Mouse (Mus musculus) kidney, embryonic 15.5 days (tissue): ENCODE results near the gene Cort. TPM values are rescaled to one million over a fixed set of nuclear protein-coding genes. Genes with fewer than 3 reads are reported as not detected.
A peak's percentile ranks its signal among the peaks of the same experiment; 100 is the strongest.

Source experiments
- ATAC-seq: fragments of 200-750 bp; cut with Nextera tagmentation; replicated peaks from 2 replicates; pipeline ENCODE4 v1.8.0; 2017; ENCODE audit warnings: moderate TSS enrichment; ENCODE audit not compliant: low FRiP score
- H3K27ac ChIP-seq: fragments of 300-500 bp; sonication (generic); 2 replicates; pipeline ENCODE4 v1.5.1; 2015; ENCODE audit warnings: mild to moderate bottlenecking, inconsistent platforms
- H3K27me3 ChIP-seq: fragments of 300-500 bp; sonication (generic); 2 replicates; pipeline ENCODE4 v1.6.1; 2015; ENCODE audit warnings: inconsistent platforms
- H3K36me3 ChIP-seq: fragments of 300-500 bp; sonication (generic); 2 replicates; pipeline ENCODE4 v1.6.1; 2015; ENCODE audit warnings: inconsistent platforms
- H3K4me1 ChIP-seq: fragments of 300-500 bp; sonication (generic); 2 replicates; pipeline ENCODE4 v1.6.1; 2015; ENCODE audit warnings: inconsistent platforms
- H3K4me2 ChIP-seq: fragments of 300-500 bp; sonication (generic); 2 replicates; pipeline ENCODE4 v1.6.1; 2015; ENCODE audit warnings: moderate library complexity, mild to moderate bottlenecking, inconsistent platforms
- H3K4me3 ChIP-seq: fragments of 300-500 bp; sonication (generic); replicated peaks from 2 replicates; pipeline ENCODE4 v1.5.1; 2015; ENCODE audit warnings: mild to moderate bottlenecking, inconsistent platforms
- H3K9ac ChIP-seq: fragments of 300-500 bp; sonication (generic); 2 replicates; pipeline ENCODE4 v1.6.1; 2015; ENCODE audit warnings: mild to moderate bottlenecking, inconsistent platforms
- H3K9me3 ChIP-seq: fragments of 300-500 bp; sonication (generic); replicated peaks from 2 replicates; pipeline ENCODE4 v1.6.1; 2016; ENCODE audit warnings: inconsistent platforms
- WGBS: fragments of 180-500 bp; shearing (Covaris S2); methylation state at CpG from one replicate; pipeline ENCODE4 v1.1.7; 2015; ENCODE audit warnings: mixed read lengths; 5-methylcytosine and 5-hydroxymethylcytosine counted together
- polyA plus RNA-seq: library from polyadenylated mRNA; unstranded; fragments of >200 nt; fragmentation: Nextera tagmentation; extraction: Ambion mirVana; gene quantifications from 2 replicates; pipeline ENCODE4 v1.2.1, GENCODE M21; 2015

Cort gene
- polyA plus RNA-seq, 1 experiment from 2014 or later = 0.32 TPM

DNA sequence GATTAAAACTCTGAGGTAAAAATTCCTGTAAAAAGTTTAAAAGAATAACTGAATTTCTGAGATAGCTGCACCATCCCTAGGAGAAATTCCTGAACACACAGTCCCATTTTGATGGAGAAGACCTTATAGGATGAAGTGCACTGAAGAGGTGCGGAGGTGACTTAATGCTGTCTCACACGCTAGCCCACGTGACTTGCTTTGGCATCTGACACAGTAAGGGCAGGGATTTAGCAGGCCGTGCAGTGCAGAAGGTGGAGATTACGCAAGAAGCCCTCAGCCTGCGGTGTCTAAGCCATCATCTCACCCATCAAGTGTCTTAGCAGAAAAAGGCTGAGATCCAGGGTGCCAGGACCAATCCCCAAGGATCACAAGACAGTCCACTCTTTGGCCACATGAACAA, 34.6 kb upstream of the Cort start:
- WGBS = 94% methylated on average over 6 of the region's 6 CpGs
- Histone ChIP-seq H3K4me2 (no peak overlapping the region), H3K9me3 (no peaks in the 10 kb centered on the region), H3K4me1 (peaks cover 12% of the 10 kb centered on the region), H3K4me3 (no peak overlapping the region), H3K27ac (no peak overlapping the region), H3K27me3 (no peaks in the 10 kb centered on the region), H3K36me3 (peaks cover 86% of the 10 kb centered on the region), H3K9ac (no peak overlapping the region)
- no peak for ATAC-seq

DNA sequence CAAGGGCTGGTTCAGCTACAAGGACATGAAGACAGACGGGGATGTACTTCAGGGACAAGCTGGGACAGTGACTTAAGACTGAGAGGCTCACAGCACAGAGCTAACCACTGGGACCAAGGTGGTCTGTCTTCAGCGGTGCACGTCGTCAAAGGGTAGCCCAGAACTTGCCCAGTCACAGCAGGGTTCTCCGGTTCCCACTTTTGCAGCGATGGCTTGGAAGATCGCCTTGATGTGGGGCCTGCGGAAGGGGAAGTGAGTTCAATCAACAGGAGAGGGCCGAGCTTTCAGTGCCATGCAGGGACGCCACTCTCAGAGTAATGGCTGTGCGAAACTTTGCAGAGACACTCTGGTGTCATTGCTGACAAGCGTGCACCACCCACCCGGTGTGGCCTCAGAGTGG, 33.3 kb upstream of the Cort start:
- H3K4me1 ChIP-seq = 0 out of 2 replicates have a peak, but pooled peaks cover under 1% of the 10 kb centered on the region
- no peak for ATAC-seq
- H3K27ac ChIP-seq = no peak overlapping the region
- no peak overlapping the region for H3K4me3 ChIP-seq
- WGBS = 89% methylated on average over 13 of the region's 13 CpGs
- H3K4me2 ChIP-seq = no peak overlapping the region
- no peaks in the 10 kb centered on the region for H3K9me3 ChIP-seq
- peaks cover 96% of the 10 kb centered on the region for H3K36me3 ChIP-seq
- H3K9ac ChIP-seq = no peak overlapping the region
- H3K27me3 ChIP-seq = no peaks in the 10 kb centered on the region

DNA sequence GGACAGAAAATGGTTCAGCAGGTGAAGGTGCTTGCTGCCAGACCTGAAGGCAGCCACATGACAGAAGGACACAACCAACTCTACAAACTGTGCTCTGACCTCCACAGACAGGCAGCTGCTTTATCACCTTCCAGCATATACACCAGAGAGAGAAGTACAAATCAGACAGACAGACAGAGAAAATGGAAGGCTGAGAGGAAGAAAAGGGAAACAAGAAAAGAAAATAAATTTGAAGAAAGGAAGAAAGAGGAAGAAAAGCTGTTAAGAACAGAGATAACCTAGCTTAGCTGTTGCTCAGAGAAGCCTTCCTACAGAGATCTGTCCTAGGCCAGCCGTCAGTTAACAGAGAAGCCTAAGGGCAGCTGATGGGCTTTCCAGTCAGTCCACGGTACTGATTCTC, 32.6 kb upstream of the Cort start:
- Histone ChIP-seq H3K27ac (no peak overlapping the region), H3K4me3 (no peak overlapping the region), H3K36me3 (peaks cover 97% of the 10 kb centered on the region), H3K4me2 (no peak overlapping the region), H3K27me3 (no peaks in the 10 kb centered on the region), H3K4me1 (no peaks in the 10 kb centered on the region), H3K9ac (no peak overlapping the region), H3K9me3 (no peaks in the 10 kb centered on the region)
- ATAC-seq = no peak
- WGBS = 80% methylated on average over 2 of the region's 2 CpGs

DNA sequence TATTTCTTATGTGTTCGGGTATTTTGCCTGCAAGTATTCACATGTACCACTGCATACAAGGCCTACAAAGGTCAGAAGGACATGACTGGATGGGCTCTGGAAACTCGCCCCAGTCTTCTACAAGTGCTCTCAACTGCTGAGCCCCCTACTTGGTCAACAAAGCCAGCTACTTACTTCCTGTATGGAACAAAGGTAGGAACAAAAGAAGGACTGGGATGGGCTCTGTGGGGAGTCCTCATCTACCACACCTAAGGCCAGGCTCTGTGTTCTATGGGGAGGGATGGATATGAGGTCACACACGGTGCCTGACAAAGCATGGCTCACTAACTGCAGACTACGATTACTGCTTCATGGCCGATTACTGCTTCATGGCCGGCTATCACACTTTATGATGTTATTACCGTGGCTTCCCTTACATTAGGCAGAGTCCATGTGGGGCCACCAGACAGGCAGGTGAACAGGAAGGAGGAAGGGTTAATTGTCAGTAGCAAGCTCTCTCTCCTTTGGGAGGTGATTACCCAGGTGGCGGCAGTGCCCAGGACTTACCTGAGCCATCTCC, 30.9 kb upstream of the Cort start:
- H3K4me1 ChIP-seq = no peaks in the 10 kb centered on the region
- no peak overlapping the region for H3K9ac ChIP-seq
- no peak overlapping the region for H3K27ac ChIP-seq
- H3K4me2 ChIP-seq = no peak overlapping the region
- peaks cover 99% of the 10 kb centered on the region for H3K36me3 ChIP-seq
- no peak for ATAC-seq
- no peaks in the 10 kb centered on the region for H3K9me3 ChIP-seq
- WGBS = 82% methylated on average over 8 of the region's 8 CpGs
- no peaks in the 10 kb centered on the region for H3K27me3 ChIP-seq
- H3K4me3 ChIP-seq = no peak overlapping the region

DNA sequence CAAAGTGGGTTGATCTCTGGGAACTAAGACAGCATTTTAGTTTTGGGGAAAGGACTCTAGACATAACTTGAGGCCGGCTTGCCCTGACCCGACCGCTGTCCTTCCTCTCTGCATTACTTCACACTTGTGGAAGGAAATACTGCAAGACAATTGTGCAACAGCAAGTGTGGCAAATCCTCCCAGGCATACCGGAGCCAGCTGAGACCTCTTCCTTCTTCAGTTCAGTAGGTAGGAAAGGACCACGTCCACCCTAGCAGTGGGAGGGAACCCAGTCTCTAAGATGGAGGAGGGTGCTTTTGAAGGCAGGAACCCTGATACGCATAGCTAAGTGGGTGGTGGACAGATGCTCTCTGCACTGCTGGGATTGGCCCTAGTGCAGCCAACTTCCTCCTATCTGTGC, 29.1 kb upstream of the Cort start:
- H3K27me3 ChIP-seq = no peaks in the 10 kb centered on the region
- H3K4me3 ChIP-seq = no peak overlapping the region
- no peak for ATAC-seq
- H3K4me2 ChIP-seq = no peak overlapping the region
- WGBS = 89% methylated on average over 6 of the region's 6 CpGs
- no peak overlapping the region for H3K27ac ChIP-seq
- no peak overlapping the region for H3K9ac ChIP-seq
- H3K9me3 ChIP-seq = no peaks in the 10 kb centered on the region
- H3K36me3 ChIP-seq = peaks cover 100% of the 10 kb centered on the region
- H3K4me1 ChIP-seq = peaks cover 1% of the 10 kb centered on the region; the same call in 1 of the 2 replicates

DNA sequence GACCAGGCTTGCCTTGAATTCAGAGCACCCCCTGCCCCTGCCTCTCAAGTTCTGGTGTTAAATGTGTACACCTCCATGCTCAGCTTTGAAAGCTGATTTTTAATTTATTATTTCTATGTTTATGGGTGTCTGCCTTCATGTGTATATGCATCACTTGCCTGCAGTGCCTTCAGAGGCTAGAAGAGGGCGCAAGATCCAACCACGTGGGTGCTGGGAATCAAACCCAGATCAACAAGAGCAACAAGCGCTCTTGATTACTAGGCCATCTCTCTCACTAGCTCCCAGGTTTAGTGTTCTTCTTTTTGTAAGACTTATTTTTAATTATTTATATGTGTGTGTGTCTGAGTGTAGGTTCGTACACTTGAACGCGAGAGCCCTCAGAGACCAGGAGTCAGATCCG, 28.3 kb upstream of the Cort start:
- no peak overlapping the region for H3K4me3 ChIP-seq
- H3K4me1 ChIP-seq = peaks cover 8% of the 10 kb centered on the region; the same call in 1 of the 2 replicates
- peaks cover 100% of the 10 kb centered on the region for H3K36me3 ChIP-seq
- ATAC-seq = no peak
- H3K4me2 ChIP-seq = no peak overlapping the region
- H3K27ac ChIP-seq = no peak overlapping the region
- no peak overlapping the region for H3K9ac ChIP-seq
- 95% methylated on average over 7 of the region's 7 CpGs for WGBS
- no peaks in the 10 kb centered on the region for H3K27me3 ChIP-seq
- no peaks in the 10 kb centered on the region for H3K9me3 ChIP-seq

DNA sequence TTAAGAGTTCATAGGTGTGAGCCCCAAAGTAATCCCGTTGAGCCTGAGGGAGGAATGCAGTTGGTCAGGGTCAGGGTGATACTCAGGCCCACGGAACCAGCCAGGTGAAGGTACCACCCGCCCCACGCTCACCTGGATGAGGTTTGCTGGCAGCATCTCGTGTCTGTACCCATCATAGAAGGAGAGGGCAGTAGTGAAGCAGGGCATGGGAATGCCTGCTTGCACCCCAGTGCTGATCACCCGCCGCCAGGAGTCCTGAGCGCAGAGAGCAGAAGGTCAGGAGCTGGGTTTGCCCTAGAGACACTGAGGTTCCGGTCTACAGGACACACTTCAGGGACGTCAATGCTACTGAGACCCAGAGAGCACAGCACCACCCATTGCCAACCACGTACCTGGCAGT, 24.2 kb upstream of the Cort start:
- H3K27me3 ChIP-seq = no peaks in the 10 kb centered on the region
- H3K4me1 ChIP-seq = peaks cover 31% of the 10 kb centered on the region
- no peaks in the 10 kb centered on the region for H3K9me3 ChIP-seq
- ATAC-seq = no peak
- H3K36me3 ChIP-seq = peaks cover 67% of the 10 kb centered on the region
- no peak overlapping the region for H3K4me3 ChIP-seq
- H3K9ac ChIP-seq = no peak overlapping the region
- WGBS = 82% methylated on average over 11 of the region's 11 CpGs
- no peak overlapping the region for H3K27ac ChIP-seq
- no peak overlapping the region for H3K4me2 ChIP-seq

DNA sequence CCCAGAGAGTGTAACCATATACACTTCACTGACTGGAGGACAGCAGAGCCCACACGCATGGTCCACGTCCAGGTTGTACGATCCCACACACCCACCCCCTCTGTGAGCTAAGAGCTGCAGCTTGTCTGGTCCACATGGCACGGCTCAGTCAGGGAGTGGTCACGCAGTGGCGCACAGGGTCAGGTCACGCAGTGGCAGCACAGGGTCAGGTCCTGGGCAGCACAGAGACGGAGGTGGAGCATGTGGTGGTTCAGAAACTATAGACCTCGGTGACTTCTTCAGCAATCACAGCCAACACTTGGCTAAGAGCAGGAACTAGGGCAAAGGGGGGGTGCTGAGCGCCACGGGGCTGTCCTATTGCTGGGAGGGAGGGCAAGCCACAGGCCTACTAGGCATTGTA, 23.7 kb upstream of the Cort start:
- H3K4me3 ChIP-seq = no peak overlapping the region
- no peak overlapping the region for H3K27ac ChIP-seq
- 40% methylated on average over 11 of the region's 11 CpGs for WGBS
- no peaks in the 10 kb centered on the region for H3K9me3 ChIP-seq
- H3K36me3 ChIP-seq = peaks cover 63% of the 10 kb centered on the region
- H3K4me2 ChIP-seq = no peak overlapping the region
- no peak overlapping the region for H3K9ac ChIP-seq
- H3K4me1 ChIP-seq = peaks cover 31% of the 10 kb centered on the region
- H3K27me3 ChIP-seq = no peaks in the 10 kb centered on the region
- ATAC-seq = 0 out of 2 replicates have a peak, but pooled peaks have one; percentile 61

DNA sequence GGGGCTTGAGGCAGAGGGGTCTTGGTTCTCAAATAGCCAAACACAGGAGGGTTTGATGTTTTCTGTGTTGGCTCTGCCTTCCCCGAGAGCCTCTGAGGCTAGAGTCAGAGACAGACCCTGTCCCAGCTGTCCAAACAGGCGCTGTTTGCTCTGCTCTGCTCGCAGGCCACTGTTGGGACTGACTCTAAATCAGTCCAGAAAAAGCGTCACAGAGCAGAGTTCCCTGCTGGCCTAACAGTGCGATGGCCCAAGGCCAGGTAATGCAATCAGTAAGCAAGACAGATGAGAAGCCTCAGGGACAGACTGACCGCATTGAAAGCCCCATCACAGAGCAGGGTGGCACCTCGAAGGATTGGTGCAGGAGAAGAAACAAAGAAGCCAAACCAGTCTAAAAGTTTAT, 23.0 kb upstream of the Cort start:
- Histone ChIP-seq H3K4me1 (peaks cover 31% of the 10 kb centered on the region), H3K9me3 (no peaks in the 10 kb centered on the region), H3K27ac (peak overlapping the region; percentile 51; the same call in 1 of the 2 replicates), H3K9ac (no peak overlapping the region), H3K27me3 (no peaks in the 10 kb centered on the region), H3K4me3 (no peak overlapping the region), H3K36me3 (peaks cover 56% of the 10 kb centered on the region), H3K4me2 (no peak overlapping the region)
- WGBS = 32% methylated on average over 7 of the region's 7 CpGs
- ATAC-seq = no peak; the same call in 1 of the 2 replicates

DNA sequence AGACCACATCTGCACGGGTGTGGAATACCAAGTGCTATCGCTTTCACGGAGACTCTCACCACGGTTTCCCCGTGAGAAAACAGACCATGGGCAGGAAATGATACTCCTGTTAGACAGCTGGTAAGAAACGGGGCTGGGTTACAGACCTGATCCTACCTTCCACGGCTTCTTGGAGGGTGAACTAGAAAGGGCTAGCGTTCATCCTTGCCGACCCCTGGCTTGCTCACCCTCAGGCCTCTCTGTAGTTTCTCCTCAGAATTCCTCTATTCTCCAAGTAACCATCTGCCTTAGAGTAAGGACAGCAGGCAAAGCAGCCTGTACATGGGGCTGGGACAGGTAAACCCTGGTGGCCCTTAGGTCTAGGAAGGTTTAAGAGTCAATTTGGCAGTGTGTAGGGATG, 22.6 kb upstream of the Cort start:
- no peak overlapping the region for H3K4me2 ChIP-seq
- 60% methylated on average over 9 of the region's 9 CpGs for WGBS
- ATAC-seq = no peak

DNA sequence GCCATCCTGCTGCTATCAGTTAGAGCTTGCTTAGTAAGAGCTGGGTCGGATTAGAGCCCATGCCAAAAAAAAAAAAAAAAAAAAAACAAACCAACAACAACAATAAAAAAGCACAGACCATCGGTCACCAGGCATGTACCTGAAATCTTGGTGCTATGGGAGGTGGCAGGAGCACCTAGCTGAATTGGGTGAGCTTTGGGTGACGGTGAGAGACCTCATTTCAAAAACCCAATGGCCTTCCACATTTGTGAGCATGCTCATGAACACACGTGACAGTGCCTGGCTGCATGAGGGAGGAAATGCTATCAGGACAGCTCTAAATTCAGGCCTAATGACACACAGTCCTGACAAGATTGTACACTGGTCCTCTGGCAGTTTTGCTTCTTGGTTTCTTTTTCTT, 21.5 kb upstream of the Cort start:
- Histone ChIP-seq H3K27ac (0 out of 2 replicates have a peak overlapping the region, but pooled peaks have one; percentile 37), H3K27me3 (no peaks in the 10 kb centered on the region), H3K36me3 (peaks cover 41% of the 10 kb centered on the region), H3K9me3 (no peaks in the 10 kb centered on the region), H3K4me1 (peaks cover 31% of the 10 kb centered on the region), H3K4me3 (no peak overlapping the region), H3K4me2 (no peak overlapping the region), H3K9ac (no peak overlapping the region)
- no peak for ATAC-seq
- WGBS = 82% methylated on average over 4 of the region's 4 CpGs

More for the DNA sequence above, 22.6 kb upstream of the Cort start:
- Histone ChIP-seq H3K27ac (0 out of 2 replicates have a peak overlapping the region, but pooled peaks have one; percentile 51), H3K4me1 (peaks cover 31% of the 10 kb centered on the region), H3K9ac (no peak overlapping the region), H3K9me3 (no peaks in the 10 kb centered on the region), H3K27me3 (no peaks in the 10 kb centered on the region), H3K36me3 (peaks cover 52% of the 10 kb centered on the region), H3K4me3 (no peak overlapping the region)

DNA sequence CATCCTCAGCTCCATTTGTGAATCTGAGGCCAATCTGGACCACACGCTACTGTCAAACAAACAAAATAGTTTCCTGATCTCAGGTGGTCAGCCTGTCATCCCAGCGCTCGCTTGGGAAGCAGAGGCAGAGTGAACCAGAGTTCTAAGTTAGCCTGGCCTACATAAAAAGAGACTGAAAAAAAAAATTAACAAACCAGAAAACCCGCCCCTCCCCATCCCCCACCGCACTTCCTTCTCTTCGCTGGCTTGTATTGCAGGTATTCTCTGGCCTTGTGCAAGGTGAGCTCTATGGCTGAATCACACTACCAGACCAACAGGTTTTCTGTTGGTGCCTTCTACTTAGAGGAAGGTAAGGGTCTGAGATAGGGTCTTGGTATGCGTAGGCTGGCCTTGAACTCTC, 21.0 kb upstream of the Cort start:
- Histone ChIP-seq H3K4me1 (peaks cover 31% of the 10 kb centered on the region), H3K9me3 (no peaks in the 10 kb centered on the region), H3K4me2 (no peak overlapping the region), H3K27ac (0 out of 2 replicates have a peak overlapping the region, but pooled peaks have one; percentile 37), H3K36me3 (peaks cover 35% of the 10 kb centered on the region), H3K9ac (no peak overlapping the region), H3K27me3 (no peaks in the 10 kb centered on the region), H3K4me3 (no peak overlapping the region)
- 79% methylated on average over 7 of the region's 7 CpGs for WGBS
- no peak for ATAC-seq

DNA sequence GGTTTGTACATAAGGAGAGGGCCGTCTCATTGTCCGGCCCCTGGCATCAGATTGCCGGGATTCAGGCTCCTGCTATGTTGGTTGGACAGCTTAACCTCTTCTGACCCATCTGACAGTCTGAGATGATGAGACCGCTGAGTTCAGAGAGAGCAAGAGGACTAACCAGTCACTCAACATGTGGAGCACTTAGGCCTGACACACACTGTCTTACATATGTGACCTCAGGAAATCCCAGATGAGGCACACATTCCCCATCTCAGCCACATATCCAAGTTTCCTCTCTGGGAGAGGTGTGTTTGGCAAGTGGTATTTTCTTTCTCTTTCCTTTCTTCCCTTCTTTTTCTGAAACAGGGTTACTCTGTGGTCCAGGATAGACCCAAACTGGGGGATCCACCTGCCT, 18.6 kb upstream of the Cort start:
- no peaks in the 10 kb centered on the region for H3K9me3 ChIP-seq
- H3K4me3 ChIP-seq = no peak overlapping the region
- no peak for ATAC-seq
- no peaks in the 10 kb centered on the region for H3K27me3 ChIP-seq
- H3K9ac ChIP-seq = no peak overlapping the region
- H3K4me1 ChIP-seq = peaks cover 25% of the 10 kb centered on the region
- 80% methylated on average over 4 of the region's 4 CpGs for WGBS
- no peak overlapping the region for H3K4me2 ChIP-seq
- no peak overlapping the region for H3K27ac ChIP-seq
- H3K36me3 ChIP-seq = peaks cover 12% of the 10 kb centered on the region
